Mouse (Mus musculus) natural killer cell, adult 2 months (primary cell): ENCODE measurements around the gene Lins1.

Experiments used
- DNase-seq, 2 experiments: peaks; one replicate each; pipeline ENCODE4 v3.0.0; 2022; ENCODE audit warnings: low spot score in 2 of 2

Lins1 gene

GRCm38 (mm10) chr7:66689620-66690360 lies at the start of gene Lins1:
Gene Lins1 (plus strand): TSS chr7:66689889.
- peak; percentile 96 to 98 for DNase-seq

DNA sequence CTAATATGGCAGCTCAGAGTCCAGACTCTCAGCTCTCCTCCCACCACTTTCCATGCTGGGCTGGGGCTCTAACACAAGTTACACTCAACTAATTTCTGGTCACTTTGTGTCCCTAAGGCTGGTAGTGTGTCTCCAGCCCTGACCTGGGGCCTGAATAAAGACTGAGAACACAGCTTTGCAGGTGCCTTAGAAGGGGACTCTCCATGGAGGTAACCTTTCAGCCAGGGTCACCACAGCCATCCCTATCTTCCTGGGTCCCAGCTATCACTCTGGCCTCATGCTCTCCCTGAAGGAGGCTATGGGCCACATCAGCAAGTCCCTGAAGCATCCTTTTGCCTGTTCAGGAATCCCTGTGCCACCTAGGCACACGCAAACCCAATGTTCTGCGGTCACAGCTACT lies 44.0 kb upstream of the Lins1 start:
- DNase-seq, result no peak

- no peak for DNase-seq
Observed at GRCm38 (mm10) chr7:66649181-66649580, 40.5 kb upstream of the Lins1 start.

DNA sequence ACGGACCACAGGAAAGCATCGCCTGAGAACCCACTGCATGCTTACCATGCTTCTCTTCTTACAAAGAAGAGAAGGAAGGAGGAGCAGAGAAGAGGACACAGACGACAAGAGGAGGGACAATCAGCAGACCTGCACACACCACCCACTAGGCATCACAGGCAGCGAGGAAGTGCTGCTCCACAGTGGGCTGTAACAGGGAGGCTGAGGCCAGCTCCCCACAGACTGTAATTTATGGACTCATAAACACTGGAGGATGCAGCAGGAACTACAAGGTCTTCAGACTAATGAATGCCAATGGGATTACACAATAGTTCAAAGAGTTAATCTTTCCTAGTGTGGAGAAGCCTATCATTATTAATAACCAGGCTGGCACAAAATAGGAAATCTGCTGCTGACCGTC lies 38.8 kb upstream of the Lins1 start:
- no peak for DNase-seq

- DNase-seq, result peak in 1 of 2 experiments; percentile 5
Observed at GRCm38 (mm10) chr7:66652216-66652615, 37.5 kb upstream of the Lins1 start.

DNA sequence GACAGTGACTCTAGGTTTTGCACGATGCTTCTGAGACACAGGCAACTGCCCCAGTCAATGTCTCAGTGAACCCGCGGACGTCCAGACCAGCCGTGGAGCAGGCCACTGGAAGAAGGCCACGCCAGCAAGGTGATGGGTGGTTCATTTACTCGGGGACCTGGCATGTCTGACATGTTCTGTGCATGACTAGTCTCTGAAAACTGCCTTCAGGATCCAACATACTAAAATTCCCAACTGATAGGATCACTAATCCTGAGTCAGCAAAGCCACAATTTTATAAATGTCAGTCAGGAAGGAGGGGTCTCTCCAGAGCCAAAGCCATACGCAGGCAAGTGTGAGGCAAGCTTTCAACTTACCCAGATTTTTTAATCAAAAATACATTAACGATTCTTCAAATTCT lies 36.1 kb upstream of the Lins1 start:
- no peak for DNase-seq

- DNase-seq, result no peak
Observed at GRCm38 (mm10) chr7:66655471-66655870, 34.2 kb upstream of the Lins1 start.

GRCm38 (mm10) chr7:66660291-66660690 lies 29.4 kb upstream of the Lins1 start:
- DNase-seq, result no peak

DNA sequence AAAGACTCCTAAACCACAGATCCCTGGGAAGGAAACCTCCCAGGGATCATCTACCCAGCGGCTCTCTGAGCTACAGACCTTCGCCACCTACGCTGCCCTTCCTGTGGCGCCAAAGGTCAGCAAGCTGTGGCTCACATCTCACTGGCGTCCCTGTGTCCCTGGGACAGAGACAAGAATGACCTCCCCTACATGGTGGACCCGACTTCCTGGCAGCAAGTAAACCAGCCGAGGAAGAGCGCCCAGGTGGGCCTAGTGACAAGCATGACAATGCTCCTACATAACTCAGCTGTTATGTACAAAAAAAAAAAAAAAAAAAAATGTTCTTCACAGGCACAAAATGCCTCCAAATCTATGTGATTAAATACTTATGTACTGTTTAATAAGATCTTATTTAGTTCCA lies 28.7 kb upstream of the Lins1 start:
- no peak for DNase-seq

- DNase-seq, result peak; percentile 70 to 77
Observed at GRCm38 (mm10) chr7:66661572-66661971, 28.1 kb upstream of the Lins1 start.

GRCm38 (mm10) chr7:66663548-66663947 lies 26.1 kb upstream of the Lins1 start:
- no peak for DNase-seq

DNA sequence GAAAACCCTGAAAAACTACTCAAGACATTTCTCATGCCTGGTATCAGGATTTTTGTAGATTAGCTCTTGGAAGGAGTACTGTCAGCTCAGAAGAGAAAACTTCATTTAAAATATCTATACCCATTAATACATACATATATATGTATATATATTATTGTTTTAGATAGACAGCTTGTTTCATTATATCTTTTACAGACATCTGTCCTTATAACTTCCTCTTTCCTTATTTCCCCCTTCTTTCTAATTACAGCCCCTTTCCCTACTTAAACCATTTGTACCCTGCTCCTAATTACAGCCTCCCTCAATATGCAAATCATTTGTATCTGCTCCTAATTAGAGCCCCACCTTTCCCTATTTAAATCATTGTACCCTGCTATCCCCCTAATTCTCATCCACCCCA lies 22.6 kb upstream of the Lins1 start:
- no peak for DNase-seq

- DNase-seq, result no peak
Observed at GRCm38 (mm10) chr7:66675800-66676199, 13.9 kb upstream of the Lins1 start.

DNA sequence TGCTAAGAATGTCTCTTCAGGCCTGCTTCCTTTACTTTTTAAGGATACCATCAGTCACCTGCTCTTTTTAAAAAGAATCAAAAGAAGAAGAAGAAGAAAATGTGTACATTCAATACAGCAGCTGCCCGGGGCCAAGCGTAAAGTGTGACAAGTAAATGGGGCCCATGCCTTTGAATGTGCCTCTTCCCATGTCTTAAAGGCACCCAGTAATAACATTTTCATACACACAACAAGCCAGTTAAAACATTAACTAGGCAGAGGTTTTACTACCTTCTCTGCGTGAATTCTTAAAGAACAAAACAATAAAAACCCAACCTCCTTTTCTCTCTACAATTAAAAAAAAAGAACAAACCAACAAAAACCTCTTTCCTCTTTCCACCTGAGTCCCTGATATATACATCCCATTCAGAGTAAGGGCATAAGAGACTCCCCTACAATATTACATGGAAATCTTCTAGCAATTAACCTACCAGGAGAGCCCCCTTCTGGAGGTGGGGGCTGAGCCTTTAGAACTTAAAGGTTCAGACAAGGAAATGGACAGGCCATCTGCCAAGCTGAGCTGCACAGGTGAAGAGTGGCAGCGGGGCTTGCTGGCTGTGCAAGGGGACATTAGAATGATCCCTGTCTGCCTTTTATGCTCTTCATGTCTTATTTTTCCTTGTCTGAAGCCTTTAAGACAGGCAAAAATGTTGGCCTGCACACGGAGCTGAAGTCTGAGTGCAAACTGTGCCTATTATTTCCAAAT lies 7.4 kb upstream of the Lins1 start:
- no peak for DNase-seq

GRCm38 (mm10) chr7:66688721-66689120 lies 968 bp upstream of the Lins1 start:
- no peak for DNase-seq

- no peak for DNase-seq
Observed at GRCm38 (mm10) chr7:66689294-66689619, 432 bp upstream of the Lins1 start, which contains the start of gene Asb7. Gene Asb7 (minus strand): TSS chr7:66689596.

- no peak for DNase-seq
Observed at GRCm38 (mm10) chr7:66694467-66694866, 4.8 kb downstream of the Lins1 start.

DNA sequence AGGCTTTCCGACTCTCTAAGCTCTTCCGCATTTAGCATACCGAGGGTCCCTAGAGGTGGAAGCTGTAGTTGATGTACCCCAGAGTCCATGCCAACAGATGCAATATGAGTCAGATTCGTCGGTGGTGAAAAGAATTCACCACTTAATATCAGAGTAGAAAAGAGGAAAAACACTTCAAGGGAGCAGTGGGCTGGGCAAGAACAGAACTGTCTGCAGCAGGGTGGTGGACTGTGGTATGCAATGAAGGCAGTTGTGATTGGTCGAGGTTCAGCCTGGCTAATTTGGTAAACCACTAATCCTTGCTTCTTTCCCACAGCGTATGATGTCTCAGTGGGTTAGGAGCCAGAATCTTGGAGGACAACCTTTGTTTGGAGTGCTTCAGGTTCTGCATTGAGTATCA lies 13.0 kb downstream of the Lins1 start:
- DNase-seq, result no peak

DNA sequence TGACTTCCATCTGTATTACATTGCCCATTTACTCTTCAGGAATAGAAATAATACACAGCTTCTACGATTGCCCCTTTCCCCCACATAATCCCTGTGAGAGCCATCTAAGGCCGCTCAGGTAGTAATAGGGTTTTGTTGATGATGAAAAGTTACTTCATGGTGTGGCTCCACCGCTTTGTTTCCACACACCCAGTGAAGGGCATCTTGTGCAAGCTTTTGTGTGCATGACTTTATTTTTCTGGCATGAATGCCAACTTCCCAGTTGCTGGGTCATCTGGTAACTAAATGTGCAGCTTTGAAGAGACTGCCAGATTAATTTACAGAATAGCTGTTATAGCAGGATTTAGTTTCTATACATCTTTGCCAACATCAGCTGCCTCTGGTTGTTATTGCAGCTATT lies 14.9 kb downstream of the Lins1 start:
- DNase-seq, result no peak

DNA sequence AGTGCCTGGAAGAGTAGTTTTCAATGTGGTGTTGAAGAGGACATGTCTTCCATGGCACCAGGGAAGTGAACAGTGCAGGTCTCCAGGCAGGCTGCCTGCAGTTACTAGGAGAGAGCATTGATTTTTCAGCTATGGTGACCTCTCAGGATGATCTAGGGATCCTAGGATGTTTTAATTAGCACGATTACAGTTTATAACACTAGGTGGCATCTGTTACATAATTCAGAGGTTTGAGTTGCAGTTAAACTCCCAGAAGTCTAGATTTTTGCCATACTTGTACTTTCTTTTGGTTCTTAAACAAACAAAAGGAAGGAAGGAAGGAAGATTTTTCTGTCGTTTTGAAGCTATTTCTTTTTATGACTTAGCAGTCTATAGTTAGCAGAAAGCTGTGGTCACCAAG lies 21.5 kb downstream of the Lins1 start:
- DNase-seq, result no peak

DNA sequence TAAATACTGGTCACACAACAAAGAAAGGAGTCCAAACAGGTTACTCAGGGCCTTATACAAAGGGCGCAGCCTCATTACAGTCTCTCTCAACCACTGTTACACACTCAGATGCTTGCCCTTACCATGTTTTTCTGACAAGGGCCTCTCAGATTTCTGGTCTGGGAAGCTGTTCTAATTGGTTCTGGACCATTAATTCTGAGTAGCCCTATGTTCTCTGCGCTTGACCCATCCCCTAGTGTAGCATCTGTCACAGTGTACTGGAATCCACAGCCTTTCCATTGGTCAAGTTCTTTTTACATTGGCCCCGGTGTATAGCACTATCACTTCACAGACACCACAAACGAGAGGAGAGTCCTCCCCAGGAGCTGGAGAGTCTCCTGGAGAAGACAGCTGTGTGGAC lies 34.8 kb downstream of the Lins1 start:
- no peak for DNase-seq

- DNase-seq, result no peak
Observed at GRCm38 (mm10) chr7:66724954-66725353, 35.3 kb downstream of the Lins1 start.

- no peak for DNase-seq
Observed at GRCm38 (mm10) chr7:66728072-66728471, 38.4 kb downstream of the Lins1 start.
